Mouse (Mus musculus) embryonic fibroblast, embryonic 13.5 days (primary cell): ENCODE measurements around the gene Zfp719.

Experiments
- CTCF ChIP-seq: IDR thresholded peaks from 2 replicates; pipeline ENCODE4 v1.5.1; 2011; ENCODE audit warnings: mild to moderate bottlenecking, control low read depth, low read length, moderate library complexity, borderline replicate concordance; ENCODE audit not compliant: insufficient read depth
- POLR2A ChIP-seq: IDR thresholded peaks from 2 replicates; pipeline ENCODE4 v1.6.1; 2011; ENCODE audit warnings: low read depth, mild to moderate bottlenecking, control low read depth, low read length, moderate library complexity

GRCm38 (mm10) chr7:43642587-43642986 is 63.2 kb downstream of the Zfp719 start:
- no peak for TF ChIP-seq CTCF
- no peak for TF ChIP-seq POLR2A
